22 mouse cellular contexts compared by ENCODE assay signal in genomic region chr2:57497933-57498332, GRCm38 (mm10).
A peak's percentile ranks its signal among the peaks of the same experiment; 100 is the strongest.
DNase-seq lines count a peak whose midpoint lies in the region; ATAC-seq and TF ChIP-seq lines count a peak whose summit lies in the region.
"Had no signal": no experiment of that assay in that cellular context is flagged by ENCODE, and none has a peak within 500 bp of the region (broad histone marks: within the 10 kb centered on the region; RNA-seq: fewer than 3 reads in every experiment).

No protein-coding gene starts in this region.

- no peaks in the 10 kb centered on the region for H3K36me3 ChIP-seq in kidney, postnatal 0 days (ENCODE audit: insufficient read depth, low read length)
- no peaks in the 10 kb centered on the region for H3K36me3 ChIP-seq in CH12.LX (replicated peaks in 1 of 2; ENCODE audit: control insufficient read depth in 1 of 2, insufficient read depth in 1 of 2, low read length in 1 of 2)
- H3K36me3 ChIP-seq: embryonic facial prominence, embryonic 13.5 days; forebrain, embryonic 12.5 days; heart, embryonic 10.5 days; hindbrain, embryonic 13.5 days had no signal

- H3K4me3 ChIP-seq in kidney, postnatal 0 days (replicated peaks; ENCODE audit: low read depth, low read length), result no peak overlapping the region
- no peak overlapping the region for H3K4me3 ChIP-seq in CH12.LX (replicated peaks in 1 of 3; ENCODE audit: low read depth in 2 of 3, low read length in 2 of 3, poor library complexity in 1 of 3)
- H3K4me3 ChIP-seq: embryonic facial prominence, embryonic 13.5 days; forebrain, embryonic 12.5 days; heart, embryonic 10.5 days; hindbrain, embryonic 13.5 days had no signal

- TF ChIP-seq EP300 in CH12.LX (IDR thresholded peaks at IDR 0.05; ENCODE audit: low read length), result no peak

- intact Hi-C loops in left cerebral cortex, postnatal 25 days (cut with DNase I), result no loop called here

- in situ Hi-C loops in CH12.LX (cut with MboI; ENCODE audit: low pct_ligation_motif_present, low pct_unique_long_range_greater_than_20kb, low sequenced_read_pairs), result no loop called here

- H3K9ac ChIP-seq in kidney, postnatal 0 days (ENCODE audit: low read depth, low read length), result no peak overlapping the region
- no peak overlapping the region for H3K9ac ChIP-seq in CH12.LX (ENCODE audit: insufficient read depth, low read depth)
- H3K9ac ChIP-seq: embryonic facial prominence, embryonic 13.5 days; forebrain, embryonic 12.5 days; hindbrain, embryonic 13.5 days had no signal

- peak; percentile 21; the same call in 1 of the 2 replicates for TF ChIP-seq CTCF in kidney, postnatal 0 days (IDR thresholded peaks at IDR 0.05; ENCODE audit: low read depth)
- peak in 1 of 2 experiments; percentile 38; a peak in 2 of 4 replicates for TF ChIP-seq CTCF in CH12.LX (conservative IDR thresholded peaks at IDR 0.05 in 1 of 2, IDR thresholded peaks at IDR 0.05 in 1 of 2; ENCODE audit: low read depth in 2 of 2, low read length in 2 of 2)

- no peak overlapping the region for H3K4me2 ChIP-seq in kidney, postnatal 0 days (ENCODE audit: low read length)
- H3K4me2 ChIP-seq in CH12.LX (ENCODE audit: insufficient read depth, low read depth, poor library complexity, severe bottlenecking), result no peak overlapping the region
- H3K4me2 ChIP-seq: embryonic facial prominence, embryonic 13.5 days; forebrain, embryonic 12.5 days; hindbrain, embryonic 13.5 days had no signal

- no peak for TF ChIP-seq POLR2A in CH12.LX (IDR thresholded peaks at IDR 0.05; ENCODE audit: low read depth, low read length)

- no peaks in the 10 kb centered on the region for H3K4me1 ChIP-seq in kidney, postnatal 0 days (replicated peaks; ENCODE audit: insufficient read depth, low read length)
- peaks cover 3 to 13% of the 10 kb centered on the region in 2 experiments; a peak in 2 of 4 replicates for H3K4me1 ChIP-seq in CH12.LX (ENCODE audit: control insufficient read depth in 1 of 2, insufficient read depth in 2 of 2)
- H3K4me1 ChIP-seq: embryonic facial prominence, embryonic 13.5 days; forebrain, embryonic 12.5 days; heart, embryonic 10.5 days; hindbrain, embryonic 13.5 days had no signal

- TF ChIP-seq RAD21 in CH12.LX (IDR thresholded peaks at IDR 0.05; ENCODE audit: low read depth, low read length), result no peak; the same call in 1 of the 2 replicates

- no peaks in the 10 kb centered on the region for H3K9me3 ChIP-seq in kidney, postnatal 0 days (replicated peaks; ENCODE audit: low read length)
- H3K9me3 ChIP-seq in CH12.LX (replicated peaks; ENCODE audit: low read length), result no peaks in the 10 kb centered on the region
- H3K9me3 ChIP-seq: embryonic facial prominence, embryonic 13.5 days; forebrain, embryonic 12.5 days; heart, embryonic 10.5 days; hindbrain, embryonic 13.5 days had no signal

- 83% methylated on average over 1 of the region's 1 CpGs for WGBS in kidney, postnatal 0 days

- H3K79me2 ChIP-seq in CH12.LX (replicated peaks; ENCODE audit: control insufficient read depth, extremely low read depth, insufficient read depth, poor library complexity, severe bottlenecking), result no peaks in the 10 kb centered on the region

- dilution Hi-C loops in CH12.LX (cut with MboI; ENCODE audit: extremely low pct_ligation_motif_present, extremely low pct_unique_long_range_greater_than_20kb, low sequenced_read_pairs), result no loop called here

- H3K27me3 ChIP-seq in kidney, postnatal 0 days (ENCODE audit: insufficient read depth, low read length), result no peaks in the 10 kb centered on the region
- H3K27me3 ChIP-seq in CH12.LX (replicated peaks), result no peaks in the 10 kb centered on the region
- H3K27me3 ChIP-seq: embryonic facial prominence, embryonic 13.5 days; forebrain, embryonic 12.5 days; hindbrain, embryonic 13.5 days had no signal

- DNase-seq in kidney, postnatal 0 days (ENCODE audit: low spot score), result no peak
- no peak for DNase-seq in kidney, adult 8-10 months
- DNase-seq in 416B (ENCODE audit: low read depth) (peak; percentile 41), CH12.LX (ENCODE audit: extremely low read depth) (no peak)
- DNase-seq in left cerebral cortex, postnatal 25 days (ENCODE audit: low spot score in 2 of 2), result no peak
- DNase-seq in thymus, postnatal 0 days (ENCODE audit: low spot score), result no peak
- DNase-seq: adrenal gland, adult 2 months; adrenal gland, postnatal 25 days; B cell, adult 2 months; cerebellum, adult 2 months; cerebellum, postnatal 14 days; gastrocnemius, postnatal 14 days; heart, adult 11 months; heart, postnatal 14 days had no signal

- no peak for ATAC-seq in kidney, postnatal 0 days (replicated peaks; ENCODE audit: low FRiP score, low read depth)
- ATAC-seq in granulocyte monocyte progenitor cell, adult 5-6 weeks (replicated peaks; ENCODE audit: poor library complexity, severe bottlenecking), result peak; percentile 48; the same call in 1 of the 2 replicates
- ATAC-seq: CD4-positive, CD25-positive, alpha-beta regulatory T cell, adult 4 months; forebrain, embryonic 16.5 days; intestine, embryonic 16.5 days had no signal

- H3K27ac ChIP-seq in kidney, postnatal 0 days, result no peak overlapping the region
- H3K27ac ChIP-seq in CH12.LX (ENCODE audit: insufficient read depth, low read depth), result no peak overlapping the region
- H3K27ac ChIP-seq: embryonic facial prominence, embryonic 13.5 days; forebrain, embryonic 12.5 days; heart, embryonic 10.5 days; hindbrain, embryonic 13.5 days had no signal

TF ChIP-seq in CH12.LX, 34 proteins besides CTCF, POLR2A, EP300 and RAD21:
- no peak for TF ChIP-seq ETS1 (conservative IDR thresholded peaks at IDR 0.05; ENCODE audit: low read depth, low read length)
- TF ChIP-seq SMC3 (IDR thresholded peaks at IDR 0.05; ENCODE audit: low read depth, low read length), result peak; percentile 35
- no peak for TF ChIP-seq USF1 (IDR thresholded peaks at IDR 0.05; ENCODE audit: low read depth, low read length)
- no peak for TF ChIP-seq ELF1 (IDR thresholded peaks at IDR 0.05; ENCODE audit: low read depth, low read length)
- no peak for TF ChIP-seq JUND (conservative IDR thresholded peaks at IDR 0.05; ENCODE audit: low read depth, low read length)
- TF ChIP-seq GABPA (IDR thresholded peaks at IDR 0.05; ENCODE audit: insufficient replicate concordance, low read depth, low read length), result no peak
